31 mouse cellular contexts compared by ENCODE assay signal in genomic region chr10:21543576-21544278, GRCm38 (mm10). TPM values are rescaled to one million over a fixed set of nuclear protein-coding genes. Genes with fewer than 3 reads are reported as not detected.
A peak's percentile ranks its signal among the peaks of the same experiment; 100 is the strongest.
DNase-seq lines count a peak whose midpoint lies in the region; ATAC-seq and TF ChIP-seq lines count a peak whose summit lies in the region.
"Had no signal": no experiment of that assay in that cellular context is flagged by ENCODE, and none has a peak within 500 bp of the region (broad histone marks: within the 10 kb centered on the region; RNA-seq: fewer than 3 reads in every experiment).

No protein-coding gene starts in this region.

- no peak for TF ChIP-seq EP300 in heart, adult 2 months (IDR thresholded peaks at IDR 0.05; ENCODE audit: insufficient read depth, low read depth, low read length)

- H3K4me3 ChIP-seq in forebrain, embryonic 12.5 days (replicated peaks) = no peak overlapping the region
- no peak overlapping the region for H3K4me3 ChIP-seq in forebrain, embryonic 11.5 days (ENCODE audit: low read depth, low read length)
- H3K4me3 ChIP-seq in heart, adult 2 months = no peak overlapping the region
- no peak overlapping the region for H3K4me3 ChIP-seq in forebrain, embryonic 14.5 days (ENCODE audit: low read depth, low read length)
- H3K4me3 ChIP-seq in forebrain, postnatal 0 days (ENCODE audit: low read depth, low read length) = no peak overlapping the region
- no peak overlapping the region for H3K4me3 ChIP-seq in limb, embryonic 10.5 days
- H3K4me3 ChIP-seq: gastrocnemius, adult 2 months; heart, embryonic 10.5 days; heart, embryonic 13.5 days; intestine, embryonic 15.5 days had no signal

- no peaks in the 10 kb centered on the region for H3K36me3 ChIP-seq in forebrain, embryonic 12.5 days (replicated peaks)
- no peaks in the 10 kb centered on the region for H3K36me3 ChIP-seq in forebrain, embryonic 11.5 days (ENCODE audit: control insufficient read depth, insufficient read depth, low read length)
- peaks cover 4% of the 10 kb centered on the region; the same call in 1 of the 2 replicates for H3K36me3 ChIP-seq in heart, adult 2 months (ENCODE audit: control insufficient read depth, insufficient read depth, low read length)
- H3K36me3 ChIP-seq in forebrain, embryonic 14.5 days (ENCODE audit: control insufficient read depth, insufficient read depth, low read length) = no peaks in the 10 kb centered on the region
- no peaks in the 10 kb centered on the region for H3K36me3 ChIP-seq in forebrain, postnatal 0 days (ENCODE audit: insufficient read depth)
- no peaks in the 10 kb centered on the region for H3K36me3 ChIP-seq in limb, embryonic 10.5 days
- H3K36me3 ChIP-seq: heart, embryonic 10.5 days; heart, embryonic 13.5 days; intestine, embryonic 15.5 days had no signal

- H3K9me3 ChIP-seq in forebrain, embryonic 12.5 days = no peaks in the 10 kb centered on the region
- H3K9me3 ChIP-seq in forebrain, embryonic 11.5 days (ENCODE audit: control insufficient read depth, low read length) = no peaks in the 10 kb centered on the region
- H3K9me3 ChIP-seq in forebrain, embryonic 14.5 days (replicated peaks; ENCODE audit: control insufficient read depth, low read length) = no peaks in the 10 kb centered on the region
- H3K9me3 ChIP-seq in forebrain, postnatal 0 days (ENCODE audit: low read length) = no peaks in the 10 kb centered on the region
- H3K9me3 ChIP-seq in limb, embryonic 10.5 days (replicated peaks) = no peaks in the 10 kb centered on the region
- H3K9me3 ChIP-seq: heart, embryonic 10.5 days; heart, embryonic 13.5 days; intestine, embryonic 15.5 days had no signal

- H3K9ac ChIP-seq in forebrain, embryonic 12.5 days = no peak overlapping the region
- no peak overlapping the region for H3K9ac ChIP-seq in forebrain, embryonic 11.5 days (ENCODE audit: low read length)
- no peak overlapping the region for H3K9ac ChIP-seq in heart, adult 2 months (ENCODE audit: low read depth, low read length)
- H3K9ac ChIP-seq in forebrain, embryonic 14.5 days (ENCODE audit: low read length) = no peak overlapping the region
- H3K9ac ChIP-seq in forebrain, postnatal 0 days = no peak overlapping the region
- H3K9ac ChIP-seq: heart, embryonic 13.5 days; intestine, embryonic 15.5 days had no signal

- DNase-seq in forebrain, embryonic 11.5 days (ENCODE audit: low spot score) = no peak
- peak; percentile 31 for DNase-seq in heart, adult 11 months
- DNase-seq in heart, adult 2 months = no peak
- DNase-seq in forebrain, embryonic 14.5 days (ENCODE audit: low spot score) = peak; percentile 69
- no peak for DNase-seq in forebrain, postnatal 0 days
- no peak for DNase-seq in limb, embryonic 10.5 days (ENCODE audit: low spot score)
- DNase-seq in adrenal gland, postnatal 25 days = no peak
- DNase-seq: adrenal gland, adult 8-10 months; adrenal gland, postnatal 36 days; cerebellum, adult 11-12 months; cerebellum, adult 8-10 months; cerebellum, postnatal 10 days; cerebellum, postnatal 36 days; gastrocnemius, adult 2 months; gastrocnemius, postnatal 14 days; heart, adult 18-20 months; heart, postnatal 14 days; heart, postnatal 4 days; kidney, adult 11 months; kidney, adult 8-10 months had no signal

- H3K4me1 ChIP-seq in forebrain, embryonic 12.5 days = no peaks in the 10 kb centered on the region
- H3K4me1 ChIP-seq in forebrain, embryonic 11.5 days (replicated peaks; ENCODE audit: control insufficient read depth, insufficient read depth, low read length) = no peaks in the 10 kb centered on the region
- H3K4me1 ChIP-seq in heart, adult 2 months (ENCODE audit: control insufficient read depth, insufficient read depth, low read length) = peaks cover 8% of the 10 kb centered on the region
- peaks cover 4% of the 10 kb centered on the region; the same call in 1 of the 2 replicates for H3K4me1 ChIP-seq in forebrain, embryonic 14.5 days (ENCODE audit: control insufficient read depth, insufficient read depth, low read length)
- no peaks in the 10 kb centered on the region for H3K4me1 ChIP-seq in forebrain, postnatal 0 days (ENCODE audit: insufficient read depth)
- peaks cover 8% of the 10 kb centered on the region for H3K4me1 ChIP-seq in limb, embryonic 10.5 days
- H3K4me1 ChIP-seq: intestine, embryonic 15.5 days had no signal

- TF ChIP-seq POLR2A in heart, adult 2 months (IDR thresholded peaks at IDR 0.05; ENCODE audit: insufficient read depth, low read depth, low read length) = no peak

- peak; percentile 73; the same call in 1 of the 2 replicates for ATAC-seq in forebrain, embryonic 12.5 days (ENCODE audit: low FRiP score)
- no peak for ATAC-seq in forebrain, embryonic 11.5 days (replicated peaks; ENCODE audit: low FRiP score)
- peak; percentile 86 for ATAC-seq in forebrain, embryonic 14.5 days
- peak; percentile 38; the same call in 1 of the 2 replicates for ATAC-seq in forebrain, postnatal 0 days
- ATAC-seq: activated CD4-positive, CD25-positive, alpha-beta regulatory T cell, adult 4 months; hindbrain, embryonic 16.5 days; intestine, embryonic 15.5 days had no signal

- no peaks in the 10 kb centered on the region for H3K27me3 ChIP-seq in forebrain, embryonic 12.5 days
- H3K27me3 ChIP-seq in forebrain, embryonic 11.5 days (ENCODE audit: control insufficient read depth, insufficient read depth, low read length) = no peaks in the 10 kb centered on the region
- no peaks in the 10 kb centered on the region for H3K27me3 ChIP-seq in heart, adult 2 months (ENCODE audit: control insufficient read depth, insufficient read depth, low read length)
- no peaks in the 10 kb centered on the region for H3K27me3 ChIP-seq in forebrain, embryonic 14.5 days (replicated peaks; ENCODE audit: control insufficient read depth, insufficient read depth, low read length)
- H3K27me3 ChIP-seq in forebrain, postnatal 0 days (ENCODE audit: insufficient read depth, low read length) = no peaks in the 10 kb centered on the region
- no peaks in the 10 kb centered on the region for H3K27me3 ChIP-seq in limb, embryonic 10.5 days (ENCODE audit: low read depth, poor library complexity, severe bottlenecking)
- H3K27me3 ChIP-seq: heart, embryonic 13.5 days; intestine, embryonic 15.5 days had no signal

- WGBS in forebrain, embryonic 12.5 days = 49% methylated on average over 3 of the region's 3 CpGs
- WGBS in forebrain, embryonic 11.5 days = 59% methylated on average over 3 of the region's 3 CpGs
- 79% methylated on average over 3 of the region's 3 CpGs for WGBS in heart, adult 2 months
- 30% methylated on average over 3 of the region's 3 CpGs for WGBS in forebrain, embryonic 14.5 days
- 37% methylated on average over 3 of the region's 3 CpGs for WGBS in forebrain, postnatal 0 days
- WGBS in limb, embryonic 10.5 days = 75% methylated on average over 3 of the region's 3 CpGs

- H3K27ac ChIP-seq in forebrain, embryonic 12.5 days = 0 out of 2 replicates have a peak overlapping the region, but pooled peaks have one; percentile 37
- H3K27ac ChIP-seq in forebrain, embryonic 11.5 days (ENCODE audit: low read depth, low read length) = no peak overlapping the region
- no peak overlapping the region for H3K27ac ChIP-seq in heart, adult 2 months
- no peak overlapping the region for H3K27ac ChIP-seq in forebrain, embryonic 14.5 days (ENCODE audit: low read depth, low read length)
- no peak overlapping the region for H3K27ac ChIP-seq in forebrain, postnatal 0 days (ENCODE audit: low read depth, low read length)
- H3K27ac ChIP-seq in limb, embryonic 10.5 days = no peak overlapping the region
- H3K27ac ChIP-seq: gastrocnemius, adult 2 months; heart, embryonic 10.5 days; heart, embryonic 13.5 days; intestine, embryonic 15.5 days had no signal

- TF ChIP-seq CTCF in heart, adult 2 months (IDR thresholded peaks at IDR 0.05) = no peak
- no peak for TF ChIP-seq CTCF in forebrain, postnatal 0 days (IDR thresholded peaks at IDR 0.05; ENCODE audit: low read depth)

- intact Hi-C loops in heart, adult 2 months (cut with DNase I) = loop anchor here (2.0 to 5.0 kb wide), 3 partner anchors 55 to 135 kb away; no protein-coding TSS in a partner anchor

- no peaks in the 10 kb centered on the region for H3K79me2 ChIP-seq in heart, adult 2 months (replicated peaks; ENCODE audit: control insufficient read depth, insufficient read depth, low read length)

- no peak overlapping the region for H3K4me2 ChIP-seq in forebrain, embryonic 12.5 days
- no peak overlapping the region for H3K4me2 ChIP-seq in forebrain, embryonic 11.5 days (ENCODE audit: low read depth, low read length, severe bottlenecking)
- no peak overlapping the region for H3K4me2 ChIP-seq in forebrain, embryonic 14.5 days (ENCODE audit: low read length)
- no peak overlapping the region for H3K4me2 ChIP-seq in forebrain, postnatal 0 days (ENCODE audit: low read depth)
- H3K4me2 ChIP-seq: heart, embryonic 13.5 days; intestine, embryonic 15.5 days had no signal

RNA-seq across cellular contexts. Expression of gene 1700020N01Rik, which starts 49.2 kb away (rescaled TPM):
- not detected in 2 replicates for polyA plus RNA-seq in forebrain, embryonic 12.5 days (2016; fragmentation: Nextera tagmentation; extraction: Ambion mirVana)
- not detected in 2 replicates for polyA plus RNA-seq in forebrain, embryonic 11.5 days (2014; fragmentation: Nextera tagmentation; extraction: Ambion mirVana)
- not detected for total RNA-seq in heart, adult 2 months (2021)
- not detected in 2 replicates for polyA plus RNA-seq in heart, adult 2 months (2012; rRNA removed)
- polyA plus RNA-seq in forebrain, embryonic 14.5 days (2014; fragmentation: Nextera tagmentation; extraction: Ambion mirVana) = not detected in 2 replicates
- total RNA-seq in forebrain, postnatal 0 days (2014; rRNA removed) = not detected in 2 replicates
- not detected in 2 replicates for polyA plus RNA-seq in forebrain, postnatal 0 days (2015; fragmentation: Nextera tagmentation; extraction: Ambion mirVana)
- not detected in 2 replicates for polyA plus RNA-seq in limb, embryonic 10.5 days (2016; fragmentation: Nextera tagmentation; extraction: Ambion mirVana)
- total RNA-seq in adrenal gland, postnatal 25 days (2021) = 0.39 TPM in 1 of 2 replicates, not detected in the other
- total RNA-seq: adrenal gland, adult 8-10 months; adrenal gland, postnatal 36 days; gastrocnemius, adult 2 months; gastrocnemius, postnatal 14 days; gastrocnemius, postnatal 4 days; heart, adult 18-20 months; heart, postnatal 14 days; heart, postnatal 4 days had no signal
- polyA plus RNA-seq: activated CD4-positive, CD25-positive, alpha-beta regulatory T cell, adult 4 months; cortical plate, adult 2 months; embryonic facial prominence, embryonic 11.5 days; embryonic facial prominence, embryonic 14.5 days; heart, embryonic 13.5 days; hindbrain, embryonic 11.5 days; hindbrain, embryonic 16.5 days; intestine, embryonic 15.5 days had no signal

Comparison
In these comparisons a context has a peak if more than half of its experiments do, and no peak if none do; other contexts are left out.
1. DNase-seq: peak in heart, adult 11 months (single experiment) and forebrain, embryonic 14.5 days (single experiment); none in forebrain, embryonic 11.5 days (single experiment), heart, adult 2 months (0 of 2), forebrain, postnatal 0 days (single experiment), limb, embryonic 10.5 days (single experiment) and adrenal gland, postnatal 25 days (single experiment).